Mouse (Mus musculus): ENCODE measurements around the gene Polr2b. TPM values are rescaled to one million over a fixed set of nuclear protein-coding genes. Genes with fewer than 3 reads are reported as not detected.

Gene Polr2b
- 2.0 and 3.3 TPM in 2 replicates for polyA plus RNA-seq (2012)

DNA sequence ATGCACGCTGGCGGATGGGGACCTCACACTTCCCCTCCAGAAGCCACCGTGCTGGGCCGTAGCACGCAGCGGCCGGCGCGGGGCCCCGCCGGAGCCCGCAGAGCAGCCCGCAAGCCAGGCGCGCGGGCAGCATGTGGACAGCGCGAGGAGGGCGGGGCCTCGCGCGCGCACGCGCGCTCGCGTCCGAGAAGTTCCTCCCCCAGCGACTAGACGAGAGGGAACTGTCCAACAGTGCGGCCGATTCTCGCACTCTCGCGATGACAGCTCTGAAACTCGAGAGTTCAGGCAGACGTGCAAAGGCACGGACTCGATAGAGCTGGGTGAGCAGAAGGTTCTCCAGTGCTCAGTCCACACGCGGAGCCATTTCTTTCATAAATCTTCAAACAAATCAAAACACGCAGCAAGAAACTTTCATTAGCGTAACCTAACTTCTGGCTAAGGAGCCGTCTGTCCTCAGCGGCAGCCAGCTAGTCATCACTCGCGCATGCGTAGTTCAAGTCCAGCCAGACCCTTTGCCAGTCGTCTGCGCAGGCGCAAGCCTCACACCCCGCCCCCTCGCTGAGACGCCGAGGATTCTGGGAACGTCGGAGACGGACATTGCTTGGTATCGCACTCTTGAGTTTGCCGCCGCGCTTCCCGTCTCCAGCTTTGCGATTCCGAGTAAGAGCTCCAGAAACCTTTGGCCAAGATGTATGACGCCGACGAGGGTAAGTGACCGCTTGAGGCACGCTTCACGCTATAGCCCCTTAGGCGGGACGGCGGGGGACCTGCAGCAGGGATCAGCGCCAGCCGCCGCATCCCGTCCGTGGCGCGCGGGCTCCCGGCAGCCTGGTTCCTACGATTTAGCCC, at the start of gene Polr2b, which contains the start of gene Noa1:
Gene Polr2b (plus strand): TSS at position 224 of the 849 bp plus-strand sequence.
Gene Noa1 (minus strand): TSS at position 161 of the 849 bp plus-strand sequence.
- no peak for TF ChIP-seq GATA1 (IDR thresholded peaks at IDR 0.05; ENCODE audit: low read length)

DNA sequence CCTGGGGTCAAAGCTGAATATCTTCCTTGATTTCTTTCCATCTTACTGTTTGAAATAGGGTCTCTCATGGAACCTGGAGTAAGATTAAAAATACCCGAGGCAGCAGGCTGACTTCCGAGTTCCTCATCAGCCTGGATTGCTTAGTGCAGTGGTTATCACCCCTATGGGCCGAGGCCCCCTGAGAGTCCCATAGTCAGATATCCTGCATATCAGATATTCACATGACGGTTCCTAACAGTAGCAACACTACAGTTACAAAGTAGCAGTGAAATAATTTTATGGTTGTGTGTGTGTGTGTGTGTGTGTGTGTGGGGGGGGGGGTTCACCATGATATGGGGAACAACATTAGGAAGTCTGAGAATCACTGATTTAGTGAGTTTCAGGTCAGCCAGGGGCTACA, 48.8 kb upstream of the Polr2b start:
- no peak for TF ChIP-seq GATA1 (IDR thresholded peaks at IDR 0.05; ENCODE audit: low read length)

DNA sequence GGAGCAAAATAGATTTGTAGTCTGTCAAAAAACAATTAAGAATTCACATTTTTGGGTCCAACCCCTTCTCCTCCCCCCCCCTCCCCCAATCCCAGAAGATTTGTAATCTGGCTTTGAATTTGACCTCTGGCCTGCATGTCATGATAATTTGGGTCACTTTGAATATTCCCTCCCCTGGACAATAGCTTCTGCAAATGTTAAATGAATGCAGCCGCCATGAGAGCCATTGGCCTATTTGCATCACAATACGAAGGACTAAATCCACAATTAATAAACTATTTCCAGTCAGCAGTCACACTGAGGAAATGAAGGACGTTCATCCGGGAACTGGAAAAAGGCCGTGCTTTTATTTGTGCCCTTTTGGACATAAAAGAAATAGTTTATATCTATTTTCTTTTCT, 47.8 kb upstream of the Polr2b start:
- no peak for TF ChIP-seq GATA1 (IDR thresholded peaks at IDR 0.05; ENCODE audit: low read length)

DNA sequence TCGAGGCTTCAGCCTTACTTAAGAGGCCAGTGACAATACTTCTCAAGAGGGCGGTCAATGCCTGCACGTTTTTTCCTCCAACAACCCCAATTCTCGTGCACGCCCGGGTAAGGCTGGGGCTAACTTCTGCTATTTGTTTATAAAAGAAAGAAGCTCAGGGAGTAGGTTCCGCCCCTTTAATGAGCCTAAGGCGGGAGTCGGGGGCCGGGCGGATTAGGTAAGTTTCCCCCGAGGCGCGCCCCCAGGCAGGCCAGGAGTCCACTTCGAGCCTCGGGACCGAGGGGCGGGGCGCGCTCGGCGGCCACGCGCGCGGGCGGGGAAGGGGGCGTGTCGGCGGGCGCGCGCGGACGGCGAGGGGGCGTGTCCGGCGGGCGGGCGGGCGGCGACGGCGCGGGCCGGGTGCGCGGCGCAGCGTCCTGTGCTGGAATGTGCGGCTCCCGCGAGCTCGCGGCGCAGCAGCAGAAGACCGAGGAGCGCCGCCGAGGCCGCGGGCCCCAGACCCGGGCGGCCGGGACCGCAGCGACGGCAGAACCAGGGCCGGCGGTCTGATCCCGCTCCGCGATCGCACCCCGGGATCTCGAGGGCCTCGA, 44.8 kb upstream of the Polr2b start, which contains the start of gene Rest:
Gene Rest (plus strand): TSS at position 411 of the 590 bp plus-strand sequence.
- no peak for TF ChIP-seq GATA1 (IDR thresholded peaks at IDR 0.05; ENCODE audit: low read length)

DNA sequence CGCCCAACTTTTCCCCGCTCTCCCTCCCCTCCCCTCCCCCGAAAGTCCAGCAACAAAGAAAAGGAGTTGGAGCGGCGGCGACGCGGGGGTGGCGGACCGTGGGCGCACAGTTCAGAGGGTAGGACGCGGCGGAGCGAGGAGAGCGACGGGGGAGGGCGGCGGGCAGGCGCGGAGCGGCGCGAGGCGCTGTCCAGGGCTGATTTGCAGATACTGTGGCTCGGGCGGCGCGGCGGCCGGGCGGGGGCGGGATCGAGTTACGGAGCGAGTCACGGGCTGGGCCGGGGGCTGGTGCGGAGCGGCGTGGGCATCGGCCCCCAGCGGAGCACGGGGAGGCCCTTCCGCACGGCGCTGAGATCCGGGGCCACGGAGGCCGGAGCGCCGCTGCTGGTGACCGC, 44.3 kb upstream of the Polr2b start:
- no peak for TF ChIP-seq GATA1 (IDR thresholded peaks at IDR 0.05; ENCODE audit: low read length)

DNA sequence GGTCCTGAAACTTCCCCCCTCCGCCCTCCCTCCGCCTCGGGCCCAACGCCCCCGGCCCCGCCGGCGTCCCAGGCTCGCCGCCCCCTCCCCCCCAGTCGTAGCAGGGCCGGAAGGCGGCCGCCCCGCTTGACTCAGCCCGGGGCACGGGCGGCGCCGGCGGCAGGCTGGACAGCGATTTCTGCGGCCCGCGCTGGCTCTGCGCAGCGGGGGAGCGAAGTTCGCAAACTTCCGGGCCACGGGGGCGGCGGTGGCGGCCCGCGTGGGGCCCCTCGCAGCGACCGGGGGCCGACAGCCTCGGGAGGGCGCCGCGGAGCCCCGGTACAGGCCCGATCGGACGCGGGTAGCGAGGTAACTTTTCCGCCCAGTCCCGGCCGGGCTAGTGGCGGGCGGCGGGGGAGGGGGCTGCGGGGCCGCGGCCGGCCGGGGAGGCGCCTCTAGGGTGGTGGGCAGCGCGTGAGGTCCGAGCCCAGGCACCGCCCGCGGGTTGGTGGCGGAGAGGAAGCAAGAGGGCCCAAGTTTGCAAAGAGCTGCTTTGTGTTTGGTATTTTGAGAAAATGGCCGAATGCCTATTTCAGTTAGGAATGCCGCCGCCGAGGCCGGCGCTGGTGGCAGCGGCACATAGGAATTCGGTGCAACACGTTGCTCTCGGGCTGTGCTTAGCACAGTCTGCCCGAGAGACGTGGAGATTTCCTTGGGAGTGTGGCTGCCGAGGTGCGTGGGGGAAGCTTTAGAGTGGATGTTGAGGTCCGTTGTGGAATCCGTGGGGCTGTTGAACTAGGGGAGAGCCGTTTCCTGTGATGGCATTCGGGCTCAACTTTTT, 43.7 kb upstream of the Polr2b start:
- no peak for TF ChIP-seq GATA1 (IDR thresholded peaks at IDR 0.05; ENCODE audit: low read length)

DNA sequence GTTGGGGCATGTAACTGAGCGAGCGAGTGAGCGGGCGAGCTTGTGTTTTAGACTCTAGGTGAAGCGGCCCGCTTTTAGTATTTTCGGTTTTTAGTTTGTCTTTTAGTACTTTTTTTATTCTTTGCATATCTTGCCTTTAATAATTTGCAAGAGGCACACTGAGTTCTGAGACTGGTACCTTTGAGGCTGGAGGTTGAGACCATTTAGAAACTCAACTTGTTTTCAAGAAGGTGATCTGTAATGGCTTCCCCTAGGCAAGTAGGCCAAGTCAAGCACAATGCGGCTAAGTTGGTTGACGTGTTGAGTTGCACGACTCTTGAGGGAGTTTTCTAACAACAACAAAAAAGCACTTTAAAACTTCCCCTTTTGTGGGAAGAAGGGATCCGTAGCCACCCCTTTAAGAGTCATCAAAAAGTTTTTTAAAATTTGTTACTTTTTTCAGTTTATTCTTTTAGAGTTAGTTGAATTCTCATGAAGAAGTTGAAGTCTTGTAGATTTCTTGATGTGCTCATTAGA, 43.0 kb upstream of the Polr2b start:
- no peak for TF ChIP-seq GATA1 (IDR thresholded peaks at IDR 0.05; ENCODE audit: low read length)

DNA sequence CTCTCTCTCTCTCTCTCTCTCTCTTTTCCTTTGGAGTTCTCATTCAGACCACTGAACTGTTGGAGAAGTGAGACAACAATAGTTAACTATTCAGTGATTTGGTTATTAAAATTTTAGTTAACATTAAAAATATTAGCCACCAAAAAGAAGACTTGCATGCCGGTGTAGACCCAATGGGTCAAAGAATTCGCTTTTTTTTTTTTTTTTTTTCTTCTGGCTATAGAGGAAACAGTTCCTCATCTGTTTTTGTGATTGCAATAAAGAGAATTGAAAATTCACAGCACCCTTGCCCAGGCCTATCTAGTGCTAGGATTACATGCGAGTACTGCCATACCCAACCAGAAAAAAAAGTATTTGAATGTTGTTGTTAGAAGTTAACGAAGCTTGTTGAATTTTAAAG, 42.5 kb upstream of the Polr2b start:
- no peak for TF ChIP-seq GATA1 (IDR thresholded peaks at IDR 0.05; ENCODE audit: low read length)

DNA sequence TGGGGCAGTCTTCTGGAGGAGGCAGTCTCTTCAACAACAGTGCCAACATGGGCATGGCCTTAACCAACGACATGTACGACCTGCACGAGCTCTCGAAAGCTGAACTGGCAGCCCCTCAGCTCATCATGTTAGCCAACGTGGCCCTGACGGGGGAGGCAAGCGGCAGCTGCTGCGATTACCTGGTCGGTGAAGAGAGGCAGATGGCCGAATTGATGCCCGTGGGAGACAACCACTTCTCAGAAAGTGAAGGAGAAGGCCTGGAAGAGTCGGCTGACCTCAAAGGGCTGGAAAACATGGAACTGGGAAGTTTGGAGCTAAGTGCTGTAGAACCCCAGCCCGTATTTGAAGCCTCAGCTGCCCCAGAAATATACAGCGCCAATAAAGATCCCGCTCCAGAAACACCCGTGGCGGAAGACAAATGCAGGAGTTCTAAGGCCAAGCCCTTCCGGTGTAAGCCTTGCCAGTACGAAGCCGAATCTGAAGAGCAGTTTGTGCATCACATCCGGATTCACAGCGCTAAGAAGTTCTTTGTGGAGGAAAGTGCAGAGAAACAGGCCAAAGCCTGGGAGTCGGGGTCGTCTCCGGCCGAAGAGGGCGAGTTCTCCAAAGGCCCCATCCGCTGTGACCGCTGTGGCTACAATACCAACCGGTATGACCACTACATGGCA, 41.9 kb upstream of the Polr2b start:
- no peak for TF ChIP-seq GATA1 (IDR thresholded peaks at IDR 0.05; ENCODE audit: low read length)

DNA sequence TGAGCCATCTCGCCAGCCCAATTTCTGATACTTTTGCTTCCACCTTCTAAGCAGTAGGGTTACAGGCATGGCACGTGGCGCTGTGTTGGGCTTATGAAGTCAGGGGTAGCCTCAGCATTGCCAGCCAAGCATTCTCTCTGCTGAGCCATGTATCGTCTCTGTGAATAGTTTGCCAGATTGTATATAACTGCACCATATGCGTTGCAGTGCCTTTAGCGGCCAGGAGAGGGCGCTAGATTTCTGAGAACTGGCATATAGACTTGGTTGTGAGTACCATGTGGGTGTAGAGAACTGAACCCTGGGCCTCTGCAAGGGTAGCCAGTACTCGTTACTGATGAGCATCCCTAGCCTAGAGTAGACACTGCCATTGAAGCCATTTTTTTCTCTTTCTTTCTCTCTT, 40.5 kb upstream of the Polr2b start:
- no peak for TF ChIP-seq GATA1 (IDR thresholded peaks at IDR 0.05; ENCODE audit: low read length)

DNA sequence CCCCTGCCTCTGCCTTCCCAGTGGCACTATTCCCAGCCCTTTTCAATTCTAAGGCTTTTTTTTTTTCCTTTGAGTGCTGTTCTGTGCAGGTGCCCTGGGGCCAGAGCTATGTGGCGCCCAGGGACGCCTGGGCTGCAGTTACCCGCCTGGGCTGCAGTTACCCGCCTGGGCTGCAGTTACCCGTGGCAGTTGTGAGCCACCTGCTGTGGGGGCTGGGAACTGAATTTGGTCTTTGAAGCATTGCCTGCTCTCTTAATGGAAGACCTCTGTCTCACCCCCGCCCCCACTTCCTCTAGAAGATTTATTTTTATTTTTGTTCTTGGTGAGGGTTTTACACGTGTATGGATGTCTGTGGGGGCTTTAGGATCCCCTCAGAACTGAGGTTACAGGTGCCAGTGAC, 36.8 kb upstream of the Polr2b start:
- no peak for TF ChIP-seq GATA1 (IDR thresholded peaks at IDR 0.05; ENCODE audit: low read length)

DNA sequence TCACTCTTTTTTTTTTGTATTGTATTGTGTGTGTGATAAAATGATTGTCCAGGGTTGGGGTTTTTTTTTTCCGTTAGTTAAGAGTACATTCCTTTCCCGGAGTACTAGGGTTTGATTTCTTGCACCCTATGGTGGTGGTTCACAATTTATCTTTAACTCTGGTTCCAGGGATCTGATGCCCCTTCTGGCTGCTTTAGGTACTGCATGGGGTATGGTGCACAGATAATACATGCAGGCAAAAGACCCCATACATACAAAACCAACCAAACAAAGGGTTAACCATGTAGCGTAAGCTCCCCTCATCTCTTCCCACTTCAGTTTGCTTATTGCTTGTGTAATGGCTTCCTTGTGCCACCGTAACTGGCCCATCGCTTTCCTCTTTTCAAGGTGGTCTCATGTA, 34.0 kb upstream of the Polr2b start:
- TF ChIP-seq GATA1 (IDR thresholded peaks at IDR 0.05; ENCODE audit: low read length) = no peak

DNA sequence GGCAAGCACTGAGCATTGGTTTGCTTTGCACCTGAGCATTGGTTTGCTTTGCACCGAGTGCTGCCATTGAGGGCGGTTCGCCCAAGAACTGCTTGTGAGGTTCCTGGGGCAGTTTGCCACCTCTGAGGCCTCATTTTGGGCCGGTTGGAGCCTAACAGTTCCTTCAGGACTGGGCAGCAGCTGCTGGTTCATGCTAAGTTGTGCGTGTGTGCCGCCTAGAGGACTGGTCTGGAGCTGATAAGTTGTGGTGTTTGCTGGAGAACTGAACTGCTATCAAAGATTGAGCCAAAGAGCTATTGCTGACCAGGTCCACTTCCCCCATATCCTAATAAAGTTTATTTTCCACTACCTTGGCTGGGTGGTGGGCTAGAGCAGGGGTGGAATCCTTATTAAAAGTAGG, 32.7 kb upstream of the Polr2b start:
- TF ChIP-seq GATA1 (IDR thresholded peaks at IDR 0.05; ENCODE audit: low read length) = no peak

DNA sequence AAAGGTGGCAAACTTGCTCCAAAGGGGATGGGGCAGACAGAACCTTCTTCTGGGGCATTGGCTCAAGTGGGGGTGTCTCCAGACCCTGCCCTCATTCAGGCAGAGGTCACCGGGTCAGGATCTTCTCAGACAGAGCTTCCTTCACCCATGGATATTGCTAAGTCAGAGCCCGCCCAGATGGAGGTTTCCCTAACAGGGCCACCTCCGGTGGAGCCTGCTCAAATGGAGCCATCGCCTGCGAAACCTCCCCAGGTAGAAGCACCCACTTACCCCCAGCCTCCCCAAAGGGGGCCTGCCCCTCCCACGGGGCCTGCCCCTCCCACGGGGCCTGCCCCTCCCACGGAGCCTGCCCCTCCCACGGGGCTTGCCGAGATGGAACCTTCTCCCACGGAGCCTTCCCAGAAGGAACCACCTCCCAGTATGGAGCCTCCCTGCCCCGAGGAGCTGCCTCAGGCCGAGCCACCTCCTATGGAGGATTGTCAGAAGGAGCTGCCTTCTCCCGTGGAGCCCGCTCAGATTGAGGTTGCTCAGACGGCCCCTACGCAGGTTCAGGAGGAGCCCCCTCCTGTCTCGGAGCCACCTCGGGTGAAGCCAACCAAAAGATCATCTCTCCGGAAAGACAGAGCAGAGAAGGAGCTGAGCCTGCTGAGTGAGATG, 28.3 kb upstream of the Polr2b start:
- TF ChIP-seq GATA1 (IDR thresholded peaks at IDR 0.05; ENCODE audit: low read length) = no peak

DNA sequence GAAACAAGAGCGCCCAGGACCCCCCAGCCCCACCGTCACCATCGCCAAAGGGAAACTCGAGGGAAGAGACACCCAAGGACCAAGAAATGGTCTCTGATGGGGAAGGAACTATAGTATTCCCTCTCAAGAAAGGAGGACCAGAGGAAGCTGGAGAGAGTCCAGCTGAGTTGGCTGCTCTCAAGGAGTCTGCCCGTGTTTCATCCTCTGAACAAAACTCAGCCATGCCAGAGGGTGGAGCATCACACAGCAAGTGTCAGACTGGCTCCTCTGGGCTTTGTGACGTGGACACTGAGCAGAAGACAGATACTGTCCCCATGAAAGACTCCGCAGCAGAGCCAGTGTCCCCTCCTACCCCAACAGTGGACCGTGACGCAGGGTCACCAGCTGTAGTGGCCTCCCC, 27.7 kb upstream of the Polr2b start:
- no peak for TF ChIP-seq GATA1 (IDR thresholded peaks at IDR 0.05; ENCODE audit: low read length)

All from G1E-ER4 (cell line).